Mouse (Mus musculus): ENCODE data around the gene Dab1.

The Dab1 gene

GRCm38 (mm10) chr4:104458726-104459125 is 839.6 kb downstream of the Dab1 start:
- no peak for DNase-seq

GRCm38 (mm10) chr4:104461106-104462011 is 842.2 kb downstream of the Dab1 start:
- DNase-seq: no peak

GRCm38 (mm10) chr4:104462932-104463780 is 844.0 kb downstream of the Dab1 start:
- DNase-seq: no peak

- DNase-seq: no peak
These were observed 844.6 kb downstream of the Dab1 start for GRCm38 (mm10) chr4:104463781-104464170.

- DNase-seq: no peak
These were observed 846.4 kb downstream of the Dab1 start for GRCm38 (mm10) chr4:104465594-104465993.

GRCm38 (mm10) chr4:104468666-104469065 is 849.5 kb downstream of the Dab1 start:
- no peak for DNase-seq

- no peak for DNase-seq
These were observed 853.8 kb downstream of the Dab1 start for GRCm38 (mm10) chr4:104472915-104473314.

GRCm38 (mm10) chr4:104476841-104477240 is 857.7 kb downstream of the Dab1 start:
- no peak for DNase-seq

GRCm38 (mm10) chr4:104483948-104484347 is 864.8 kb downstream of the Dab1 start:
- no peak for DNase-seq

GRCm38 (mm10) chr4:104497221-104497620 is 878.1 kb downstream of the Dab1 start:
- no peak for DNase-seq

- DNase-seq: no peak
These were observed 881.0 kb downstream of the Dab1 start for GRCm38 (mm10) chr4:104500112-104500511.

- no peak for DNase-seq
These were observed 881.5 kb downstream of the Dab1 start for GRCm38 (mm10) chr4:104500646-104501045.

GRCm38 (mm10) chr4:104501245-104501644 is 882.1 kb downstream of the Dab1 start:
- no peak for DNase-seq

- DNase-seq: no peak
These were observed 885.8 kb downstream of the Dab1 start for GRCm38 (mm10) chr4:104504916-104505315.

- DNase-seq: no peak
These were observed 890.2 kb downstream of the Dab1 start for GRCm38 (mm10) chr4:104509230-104509985.

GRCm38 (mm10) chr4:104511855-104512254 is 892.7 kb downstream of the Dab1 start:
- DNase-seq: no peak

- DNase-seq: no peak
These were observed 893.4 kb downstream of the Dab1 start for GRCm38 (mm10) chr4:104512513-104512912.

GRCm38 (mm10) chr4:104513622-104514021 is 894.5 kb downstream of the Dab1 start:
- no peak for DNase-seq

- DNase-seq: peak; percentile 60
These were observed 895.4 kb downstream of the Dab1 start for GRCm38 (mm10) chr4:104514568-104515000.

- no peak for DNase-seq
These were observed 896.5 kb downstream of the Dab1 start for GRCm38 (mm10) chr4:104515681-104516080.

GRCm38 (mm10) chr4:104522324-104522723 is 903.2 kb downstream of the Dab1 start:
- no peak for DNase-seq

GRCm38 (mm10) chr4:104523776-104524175 is 904.6 kb downstream of the Dab1 start:
- DNase-seq: no peak

All from kidney, adult 9 months (tissue).